Mouse (Mus musculus): ENCODE results near the gene Cdhr4. TPM values are rescaled to one million over a fixed set of nuclear protein-coding genes. Genes with fewer than 3 reads are reported as not detected.

Cdhr4 gene
- polyA plus RNA-seq, 1 experiment, result 2.2 TPM

GRCm38 (mm10) chr9:108020741-108021140 lies 28.4 kb downstream of the Cdhr4 start:
- WGBS, result 91% methylated on average over 1 of the region's 1 CpGs
- Histone ChIP-seq H3K4me3 (replicated peaks; ENCODE audit: insufficient read depth, low read depth, low read length) (no peak overlapping the region), H3K27ac (ENCODE audit: insufficient read depth, low read length) (no peak overlapping the region), H3K4me1 (ENCODE audit: control insufficient read depth, insufficient read depth, low read length) (peaks cover 11% of the 10 kb centered on the region; the same call in 1 of the 2 replicates), H3K27me3 (ENCODE audit: control insufficient read depth, insufficient read depth, low read length) (no peaks in the 10 kb centered on the region)
- peak in 1 of 2 experiments; percentile 20 for DNase-seq
- TF ChIP-seq POLR2A (IDR thresholded peaks at IDR 0.05; ENCODE audit: borderline replicate concordance, insufficient read depth, low read length) (no peak), CTCF (IDR thresholded peaks at IDR 0.05; ENCODE audit: borderline replicate concordance, insufficient read depth, low read depth, low read length) (no peak)

- peak in 1 of 2 experiments; percentile 34 for DNase-seq
- no peak overlapping the region for H3K27ac ChIP-seq (ENCODE audit: insufficient read depth, low read length)
- TF ChIP-seq CTCF (IDR thresholded peaks at IDR 0.05; ENCODE audit: borderline replicate concordance, insufficient read depth, low read depth, low read length) (no peak), POLR2A (IDR thresholded peaks at IDR 0.05; ENCODE audit: borderline replicate concordance, insufficient read depth, low read length) (no peak)
Measured at GRCm38 (mm10) chr9:108023216-108023615, 30.9 kb downstream of the Cdhr4 start.

GRCm38 (mm10) chr9:108026584-108026983 lies 34.3 kb downstream of the Cdhr4 start:
- Histone ChIP-seq H3K4me3 (replicated peaks; ENCODE audit: insufficient read depth, low read depth, low read length) (no peak overlapping the region), H3K27ac (ENCODE audit: insufficient read depth, low read length) (no peak overlapping the region), H3K4me1 (ENCODE audit: control insufficient read depth, insufficient read depth, low read length) (peaks cover 7% of the 10 kb centered on the region; the same call in 1 of the 2 replicates), H3K27me3 (ENCODE audit: control insufficient read depth, insufficient read depth, low read length) (no peaks in the 10 kb centered on the region)
- no peak for DNase-seq
- TF ChIP-seq CTCF (IDR thresholded peaks at IDR 0.05; ENCODE audit: borderline replicate concordance, insufficient read depth, low read depth, low read length) (no peak), POLR2A (IDR thresholded peaks at IDR 0.05; ENCODE audit: borderline replicate concordance, insufficient read depth, low read length) (no peak)
- WGBS, result 85% methylated on average over 3 of the region's 3 CpGs

More at GRCm38 (mm10) chr9:108023216-108023615, 30.9 kb downstream of the Cdhr4 start:
- Histone ChIP-seq H3K4me3 (replicated peaks; ENCODE audit: insufficient read depth, low read depth, low read length) (no peak overlapping the region), H3K4me1 (ENCODE audit: control insufficient read depth, insufficient read depth, low read length) (peaks cover 11% of the 10 kb centered on the region; the same call in 1 of the 2 replicates), H3K27me3 (ENCODE audit: control insufficient read depth, insufficient read depth, low read length) (no peaks in the 10 kb centered on the region)
- 40% methylated on average over 3 of the region's 3 CpGs for WGBS

- TF ChIP-seq CTCF (IDR thresholded peaks at IDR 0.05; ENCODE audit: borderline replicate concordance, insufficient read depth, low read depth, low read length), result no peak
- no peak for TF ChIP-seq POLR2A (IDR thresholded peaks at IDR 0.05; ENCODE audit: borderline replicate concordance, insufficient read depth, low read length)
- H3K4me3 ChIP-seq (replicated peaks; ENCODE audit: insufficient read depth, low read depth, low read length), result no peak overlapping the region
- DNase-seq, result no peak
- WGBS, result 96% methylated on average over 3 of the region's 3 CpGs
- no peak overlapping the region for H3K27ac ChIP-seq (ENCODE audit: insufficient read depth, low read length)
- H3K27me3 ChIP-seq (ENCODE audit: control insufficient read depth, insufficient read depth, low read length), result no peaks in the 10 kb centered on the region
- H3K4me1 ChIP-seq (ENCODE audit: control insufficient read depth, insufficient read depth, low read length), result peaks cover 7% of the 10 kb centered on the region; the same call in 1 of the 2 replicates
Measured at GRCm38 (mm10) chr9:108027867-108028266, 35.6 kb downstream of the Cdhr4 start.

GRCm38 (mm10) chr9:108032126-108032525 lies 39.8 kb downstream of the Cdhr4 start:
- Histone ChIP-seq H3K4me3 (replicated peaks; ENCODE audit: insufficient read depth, low read depth, low read length) (no peak overlapping the region), H3K4me1 (ENCODE audit: control insufficient read depth, insufficient read depth, low read length) (no peaks in the 10 kb centered on the region), H3K27me3 (ENCODE audit: control insufficient read depth, insufficient read depth, low read length) (no peaks in the 10 kb centered on the region), H3K27ac (ENCODE audit: insufficient read depth, low read length) (no peak overlapping the region)
- no peak for DNase-seq
- 89% methylated on average over 5 of the region's 5 CpGs for WGBS
- no peak for TF ChIP-seq CTCF (IDR thresholded peaks at IDR 0.05; ENCODE audit: borderline replicate concordance, insufficient read depth, low read depth, low read length)
- TF ChIP-seq POLR2A (IDR thresholded peaks at IDR 0.05; ENCODE audit: borderline replicate concordance, insufficient read depth, low read length), result no peak

GRCm38 (mm10) chr9:108035331-108036156 lies 43.2 kb downstream of the Cdhr4 start:
- no peak for TF ChIP-seq CTCF (IDR thresholded peaks at IDR 0.05; ENCODE audit: borderline replicate concordance, insufficient read depth, low read depth, low read length)
- TF ChIP-seq POLR2A (IDR thresholded peaks at IDR 0.05; ENCODE audit: borderline replicate concordance, insufficient read depth, low read length), result no peak
- no peaks in the 10 kb centered on the region for H3K27me3 ChIP-seq (ENCODE audit: control insufficient read depth, insufficient read depth, low read length)
- 0 out of 2 replicates have a peak overlapping the region, but pooled peaks have one; percentile 30 for H3K27ac ChIP-seq (ENCODE audit: insufficient read depth, low read length)
- no peak overlapping the region for H3K4me3 ChIP-seq (replicated peaks; ENCODE audit: insufficient read depth, low read depth, low read length)
- H3K4me1 ChIP-seq (ENCODE audit: control insufficient read depth, insufficient read depth, low read length), result no peaks in the 10 kb centered on the region
- 95% methylated on average over 2 of the region's 2 CpGs for WGBS
- DNase-seq, result no peak

- 94% methylated on average over 8 of the region's 8 CpGs for WGBS
- no peaks in the 10 kb centered on the region; the same call in 1 of the 2 replicates for H3K4me1 ChIP-seq (ENCODE audit: control insufficient read depth, insufficient read depth, low read length)
- no peak overlapping the region for H3K4me3 ChIP-seq (replicated peaks; ENCODE audit: insufficient read depth, low read depth, low read length)
- DNase-seq, result no peak
- H3K27ac ChIP-seq (ENCODE audit: insufficient read depth, low read length), result no peak overlapping the region
- H3K27me3 ChIP-seq (ENCODE audit: control insufficient read depth, insufficient read depth, low read length), result no peaks in the 10 kb centered on the region
- TF ChIP-seq POLR2A (IDR thresholded peaks at IDR 0.05; ENCODE audit: borderline replicate concordance, insufficient read depth, low read length) (no peak), CTCF (IDR thresholded peaks at IDR 0.05; ENCODE audit: borderline replicate concordance, insufficient read depth, low read depth, low read length) (0 out of 2 replicates have a peak, but pooled peaks have one; percentile 6)
Measured at GRCm38 (mm10) chr9:108044751-108045492, 52.6 kb downstream of the Cdhr4 start.

Measured in cerebellum, adult 2 months (tissue).